Mouse (Mus musculus) left cerebral cortex, adult 8-10 months (tissue): ENCODE data around the gene Phf12. TPM values are rescaled to one million over a fixed set of nuclear protein-coding genes. Genes with fewer than 3 reads are reported as not detected.

Source experiments
- DNase-seq, 2 experiments: peaks; one replicate each; pipeline ENCODE4 v3.0.0; 2022; ENCODE audit warnings: low spot score in 2 of 2
- total RNA-seq, 4 experiments: library from RNA; stranded (reverse); gene quantifications; 2 replicates each; pipeline ENCODE4 v1.2.4; 2022

The Phf12 gene
- 10 to 100 TPM; 51.9 to 59.2 (median 56.2) TPM for total RNA-seq

DNA sequence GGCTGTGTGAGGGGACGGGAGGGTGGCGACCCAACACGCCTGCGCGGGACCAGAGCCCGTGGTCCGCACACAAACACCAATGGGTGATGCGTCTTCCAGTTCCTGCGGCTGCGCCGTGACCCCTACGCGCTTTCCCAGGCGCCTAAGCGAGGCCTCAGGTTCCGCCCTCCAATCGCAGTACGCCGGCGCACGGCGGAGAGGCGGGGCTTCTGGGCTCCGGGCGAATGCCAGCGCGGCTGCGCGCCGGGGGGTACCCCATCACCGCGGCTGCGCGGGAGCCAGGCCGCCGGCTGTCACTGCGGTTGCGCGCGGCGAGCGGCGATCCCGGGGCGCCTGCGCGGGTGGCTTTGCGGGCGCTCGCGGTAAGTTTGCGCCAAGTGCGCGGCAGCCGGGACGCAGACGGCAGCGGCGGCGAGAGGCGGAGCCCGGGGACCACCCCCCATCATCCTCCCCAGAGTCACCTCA, at the start of gene Phf12:
Gene Phf12, plus strand, starts transcription at position 314 of the 465 bp plus-strand sequence.
- DNase-seq = peak; percentile 98 to 100

DNA sequence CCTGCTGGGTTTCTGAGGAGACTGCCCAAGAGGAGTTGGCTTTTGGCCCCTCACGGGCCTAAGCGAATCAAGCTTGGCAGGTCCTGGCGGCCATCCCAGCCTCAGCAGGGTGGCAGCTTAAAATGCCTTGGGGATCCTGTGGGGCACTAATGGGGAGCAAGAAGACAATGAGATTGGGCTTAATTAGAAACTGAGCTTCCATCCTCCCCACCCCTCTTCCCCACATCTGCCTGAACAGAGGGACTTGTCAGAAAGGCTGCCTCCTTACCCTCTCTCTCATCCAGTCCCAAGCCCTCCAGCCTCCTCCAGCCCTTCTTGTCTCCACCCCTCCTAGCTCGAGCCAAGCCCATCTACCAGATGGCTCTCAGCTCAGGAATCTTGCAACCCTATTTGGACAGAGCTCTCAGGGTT, 48.4 kb upstream of the Phf12 start:
- no peak for DNase-seq

DNA sequence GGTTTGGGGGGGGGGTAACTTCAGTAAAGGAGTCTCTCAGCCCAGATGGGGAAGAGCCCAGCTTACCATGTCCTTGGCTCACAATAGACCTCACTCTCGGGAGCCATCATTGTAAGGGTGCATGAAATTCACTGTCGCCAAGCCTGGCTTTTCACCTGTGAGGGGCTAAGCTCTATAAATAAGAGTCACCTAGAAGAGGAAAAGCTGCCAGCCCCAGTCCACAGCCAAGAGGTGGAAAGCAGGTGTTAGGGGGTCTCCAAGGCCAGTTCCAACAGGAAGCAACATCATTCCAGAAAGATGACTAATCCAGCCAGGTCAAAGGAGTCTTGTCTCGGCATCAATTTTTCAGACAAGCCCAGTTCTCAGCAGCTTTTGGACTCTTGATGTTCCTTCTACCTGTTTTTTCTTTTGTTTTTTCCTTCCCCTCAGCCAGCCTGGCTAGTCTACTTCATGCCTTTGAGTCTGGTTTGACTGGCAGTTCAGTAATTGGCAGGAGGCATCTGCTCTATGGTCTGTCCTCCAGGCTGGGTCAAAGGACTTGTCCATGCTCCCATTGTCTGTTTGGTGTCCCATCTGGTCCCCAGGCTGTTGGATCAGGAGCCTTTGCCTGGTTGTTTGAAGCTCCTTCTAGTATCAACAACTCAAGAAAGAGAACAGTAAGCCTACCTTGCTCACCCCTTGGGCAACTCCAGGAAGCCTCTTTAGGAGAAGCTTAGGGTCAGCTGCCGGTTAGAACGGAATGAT, 47.8 kb upstream of the Phf12 start:
- DNase-seq = no peak

DNA sequence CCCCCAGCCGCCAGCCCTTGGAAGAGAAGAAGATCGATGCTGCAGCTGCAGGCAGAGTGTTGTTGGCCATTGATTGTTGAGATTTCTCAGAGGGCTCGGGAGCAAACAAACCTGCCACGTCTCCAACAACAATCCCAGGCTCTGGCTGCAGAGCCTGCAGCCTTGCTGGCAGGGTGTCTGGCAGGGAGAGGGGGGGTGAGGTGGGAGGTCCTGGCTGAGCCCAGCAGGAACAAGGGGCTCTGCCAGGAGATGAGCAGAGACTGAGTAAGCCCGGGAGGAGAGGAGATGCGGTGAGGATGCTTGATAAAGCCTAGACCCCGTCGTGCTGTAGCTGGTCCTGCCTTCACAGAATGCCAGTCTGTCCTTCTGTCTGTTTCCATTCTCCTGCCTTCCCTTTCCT, 45.7 kb upstream of the Phf12 start:
- no peak for DNase-seq

DNA sequence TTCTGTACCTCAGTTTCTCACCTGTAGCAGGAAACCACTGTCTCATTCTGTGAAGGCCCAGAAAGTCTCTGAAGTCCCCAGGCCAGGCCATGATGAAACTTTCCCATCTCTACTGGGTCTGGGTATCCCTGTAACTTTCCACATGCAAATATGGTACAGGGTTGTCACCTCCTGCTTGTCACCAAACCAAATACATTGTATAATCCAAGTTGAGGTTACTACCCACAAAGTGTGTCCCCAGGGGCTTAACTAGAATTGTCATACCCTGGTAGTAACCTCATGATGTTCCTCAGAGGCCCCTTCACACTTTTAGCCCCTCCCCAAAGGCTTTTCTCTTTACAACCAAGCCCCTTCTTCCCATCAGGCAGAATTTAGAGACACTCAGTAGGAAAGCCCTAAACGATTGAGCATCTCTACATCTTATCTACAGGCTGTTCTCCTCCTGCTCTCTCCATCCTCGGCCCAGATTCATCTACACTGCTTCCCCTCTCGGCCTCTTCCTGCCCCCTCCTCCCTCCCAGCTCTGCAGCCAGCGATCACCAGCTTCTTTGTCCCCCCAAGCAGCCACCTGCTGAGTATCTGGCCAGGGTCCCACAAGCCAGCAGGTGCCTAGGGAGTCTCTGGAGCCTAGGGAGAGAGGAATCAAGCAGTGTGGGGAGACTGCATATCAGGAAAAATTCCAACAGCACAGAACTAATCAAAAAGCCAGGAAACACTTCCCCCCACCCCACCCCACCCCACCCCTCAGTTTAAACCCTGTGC, 44.7 kb upstream of the Phf12 start:
- no peak for DNase-seq

DNA sequence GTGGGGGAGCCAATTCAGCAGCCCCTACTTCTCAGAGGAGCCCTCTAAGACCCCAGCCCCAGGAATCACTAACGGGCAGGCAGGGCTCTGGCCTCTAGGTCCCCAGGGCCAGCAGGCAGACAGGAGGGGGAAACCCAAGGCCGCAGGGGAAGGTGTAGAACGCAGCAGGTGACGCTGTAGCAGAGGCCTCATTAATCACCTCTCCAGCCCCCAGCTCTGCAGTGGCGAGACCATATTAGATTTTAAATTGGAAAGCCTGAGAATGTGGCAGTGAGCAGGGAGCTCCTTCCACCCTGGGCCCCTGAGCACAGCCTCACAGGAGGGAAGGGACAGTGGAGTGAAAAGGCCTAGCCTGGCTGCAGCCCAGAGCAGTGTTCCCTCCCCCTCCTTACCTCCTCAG, 40.3 kb upstream of the Phf12 start:
- DNase-seq = no peak

DNA sequence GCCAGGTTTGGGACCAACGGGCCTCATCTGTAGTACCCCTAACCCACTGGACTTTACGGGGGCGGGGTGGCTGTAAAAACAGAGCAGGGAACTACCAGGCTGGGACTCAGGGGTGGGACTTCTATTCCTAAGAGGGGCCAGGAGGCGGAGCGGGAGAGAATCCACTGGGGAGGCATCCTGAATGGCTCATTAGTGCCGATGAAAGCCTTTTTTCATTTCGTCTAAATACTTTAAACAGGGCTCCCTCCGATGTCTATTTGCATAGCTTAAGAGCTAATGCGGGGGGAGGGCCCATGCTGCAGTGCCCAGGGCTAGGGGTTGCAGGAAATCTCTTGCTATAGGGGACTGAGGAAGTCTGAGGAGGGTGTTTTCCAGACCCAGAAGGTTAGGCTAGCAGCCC, 34.7 kb upstream of the Phf12 start:
- DNase-seq = no peak

DNA sequence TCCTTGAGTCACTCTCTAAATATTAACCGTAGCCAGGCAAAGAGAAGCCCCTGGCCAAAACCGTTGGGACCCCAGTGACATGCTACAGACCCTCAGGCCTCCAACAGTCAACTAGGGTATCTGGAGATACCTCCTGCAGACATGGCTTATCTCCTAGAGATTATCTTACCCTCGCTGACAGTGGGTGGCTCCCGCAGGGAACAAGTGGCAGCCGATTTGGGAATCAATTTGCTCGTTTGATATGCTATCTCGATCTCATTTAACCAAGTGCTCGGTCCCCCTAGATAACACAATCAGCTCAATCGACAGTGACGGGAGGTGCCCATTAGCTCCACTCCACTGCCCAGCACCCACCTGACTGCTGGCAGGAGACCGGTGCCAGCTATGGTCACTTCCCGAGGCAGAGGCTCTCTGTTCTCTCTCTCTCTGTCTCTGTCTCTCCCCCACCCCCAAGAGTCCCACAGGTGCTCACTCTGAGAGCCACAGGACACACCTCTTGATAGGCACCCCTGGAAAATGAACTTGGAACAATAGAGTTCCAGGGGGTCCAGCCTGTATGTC, 32.3 kb upstream of the Phf12 start:
- no peak for DNase-seq

DNA sequence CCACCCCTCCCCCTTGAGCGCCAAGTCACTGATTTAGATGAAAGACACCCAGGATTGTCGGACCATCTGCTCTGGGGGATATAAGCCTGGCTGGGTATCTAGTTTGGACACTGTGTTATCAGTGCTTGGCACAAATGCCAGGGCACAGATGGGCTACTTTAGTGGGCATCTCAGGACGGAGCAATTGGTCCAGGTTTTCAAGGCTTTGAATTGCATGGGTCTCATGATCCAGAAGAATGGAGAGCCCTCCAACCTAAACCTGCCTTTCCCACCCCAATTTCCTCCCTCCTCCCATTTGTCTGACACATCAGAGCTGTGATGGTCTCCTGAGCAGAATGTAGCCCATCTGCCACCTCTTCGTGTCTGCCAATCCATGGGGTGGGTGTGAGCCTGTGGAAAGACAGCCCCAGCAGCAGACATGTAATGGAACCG, 31.7 kb upstream of the Phf12 start:
- DNase-seq = peak in 1 of 2 experiments; percentile 71

DNA sequence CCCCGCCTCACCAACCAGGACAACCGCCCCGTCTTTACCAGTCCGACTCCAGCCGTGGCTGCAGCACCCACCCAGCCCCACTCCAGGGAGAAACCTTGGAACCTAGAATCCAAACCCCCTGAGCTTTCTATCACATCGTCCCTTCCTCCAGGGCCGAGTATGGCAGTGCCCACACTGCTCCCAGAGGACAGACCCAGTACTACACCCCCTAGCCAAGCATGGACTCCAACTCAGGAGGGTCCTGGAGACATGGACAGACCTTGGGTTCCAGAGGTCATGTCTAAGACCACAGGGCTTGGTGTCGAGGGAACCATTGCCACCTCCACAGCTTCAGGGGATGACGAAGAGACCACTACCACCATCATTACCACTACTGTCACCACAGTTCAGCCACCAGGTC, 28.9 kb upstream of the Phf12 start:
- no peak for DNase-seq

DNA sequence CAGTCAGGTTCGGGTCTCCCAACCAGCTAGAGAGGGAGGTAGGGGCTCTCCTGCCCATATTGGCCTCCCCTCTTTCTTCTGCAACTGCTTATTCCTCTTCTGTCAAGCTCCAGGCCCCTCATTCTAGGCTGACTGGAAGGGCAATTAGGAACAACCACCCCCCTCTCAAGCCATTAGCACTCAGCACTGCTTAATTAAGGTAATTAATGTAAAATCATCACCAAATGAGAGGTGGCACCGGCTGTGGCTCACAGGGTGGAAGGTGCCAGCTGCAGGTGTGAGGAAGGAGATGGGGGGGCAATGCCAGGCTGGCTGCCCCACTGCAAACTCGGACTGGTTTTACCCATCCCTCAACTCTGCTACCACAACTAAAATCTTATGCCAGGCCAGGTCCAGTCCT, 26.1 kb upstream of the Phf12 start:
- no peak for DNase-seq

DNA sequence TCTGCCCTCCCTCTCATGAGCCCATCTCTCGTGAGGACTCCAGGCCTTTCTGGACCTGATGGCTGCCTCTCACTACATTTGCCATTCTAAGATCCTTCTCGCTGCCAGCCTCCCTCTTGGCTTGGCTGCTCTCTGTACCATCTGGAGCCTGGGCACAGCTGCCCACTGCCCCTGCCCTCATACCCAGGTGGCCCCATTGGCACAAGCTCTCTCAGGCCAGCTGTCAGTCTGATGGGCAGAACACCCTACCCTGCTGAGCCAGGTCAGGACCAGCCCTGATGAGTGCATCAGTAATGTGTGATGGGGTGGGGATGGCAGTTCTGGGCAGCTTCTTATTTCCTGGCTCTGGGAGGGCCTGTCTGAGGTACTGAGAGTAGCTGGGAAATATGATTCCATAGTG, 24.3 kb upstream of the Phf12 start:
- DNase-seq = no peak

DNA sequence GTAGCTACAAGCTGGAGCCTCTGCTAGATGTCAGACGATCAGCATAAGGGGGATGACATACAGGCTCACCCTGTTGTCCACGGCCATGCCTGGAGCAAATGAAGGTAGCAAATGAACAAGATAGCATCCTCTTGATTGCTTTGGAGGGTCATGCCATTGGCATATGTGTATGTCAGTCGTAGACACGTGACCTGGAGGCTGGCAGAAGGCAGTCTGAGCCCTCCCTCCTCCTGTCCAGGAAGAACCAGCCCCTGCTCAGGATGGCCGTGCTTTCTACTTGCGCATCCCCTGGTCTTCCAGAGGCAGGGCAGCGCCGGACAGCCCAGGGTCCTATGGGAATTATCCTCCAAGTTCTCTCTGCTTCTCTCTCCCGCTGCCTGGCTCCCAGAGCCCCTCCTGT, 23.6 kb upstream of the Phf12 start:
- DNase-seq = no peak

DNA sequence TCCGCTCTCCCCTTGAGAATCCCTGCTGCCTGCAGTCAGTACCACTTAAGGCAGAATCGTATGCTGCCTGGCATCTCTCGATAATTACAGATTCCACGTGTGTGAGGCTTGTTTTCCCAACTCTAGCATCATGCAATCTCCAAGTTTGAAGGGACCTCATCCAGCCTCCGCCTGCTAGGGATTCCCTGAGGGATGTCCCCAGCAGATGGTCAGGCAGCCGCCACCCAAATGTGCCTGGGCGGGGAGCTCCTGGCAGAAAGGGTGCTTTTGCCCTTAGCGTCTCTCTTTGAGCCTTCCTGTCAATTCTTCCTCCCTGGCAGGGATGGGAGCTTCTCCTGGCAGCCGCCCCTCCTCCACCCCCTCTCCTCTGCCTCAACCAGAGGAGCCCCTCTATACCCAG, 22.4 kb upstream of the Phf12 start:
- peak; percentile 51 to 73 for DNase-seq

DNA sequence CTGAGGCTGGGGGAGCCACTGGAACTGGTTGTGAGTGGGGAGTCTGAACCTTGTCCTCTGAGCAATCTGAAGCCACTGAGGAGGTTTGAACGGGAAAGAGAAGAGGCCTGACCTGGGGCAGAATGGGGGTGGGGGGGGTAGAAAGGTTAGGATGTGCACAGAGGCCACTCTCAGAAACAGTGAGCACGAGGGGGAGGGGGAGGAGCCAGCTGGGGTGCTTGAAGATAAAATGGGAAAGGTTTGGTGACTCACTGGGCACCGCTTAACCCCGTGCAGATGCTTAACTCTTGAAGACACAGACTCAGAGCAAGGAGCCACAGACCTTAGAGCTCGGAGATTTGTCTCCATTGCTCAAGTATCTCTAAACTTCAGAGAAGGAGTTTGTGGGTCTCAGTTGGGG, 21.7 kb upstream of the Phf12 start:
- no peak for DNase-seq

DNA sequence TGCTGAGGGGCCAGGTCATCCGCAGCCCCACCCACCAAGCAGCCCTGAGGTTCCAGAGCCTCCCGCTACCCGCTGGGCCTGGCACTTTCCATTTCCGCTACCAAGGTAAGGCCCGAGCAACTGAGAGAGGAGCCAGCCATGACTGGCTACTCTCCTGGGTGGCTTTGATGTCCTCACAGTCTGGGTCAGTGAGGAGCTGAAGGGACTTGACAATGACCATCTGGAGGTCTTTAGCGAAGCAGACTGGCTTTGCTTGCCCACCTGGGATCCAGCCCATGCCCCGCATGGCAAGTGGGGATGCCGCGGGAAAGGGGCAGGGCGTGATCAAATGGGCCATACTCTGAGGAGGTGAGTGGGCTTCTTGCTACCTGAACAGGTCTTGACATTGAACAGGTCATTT, 19.6 kb upstream of the Phf12 start:
- DNase-seq = no peak

DNA sequence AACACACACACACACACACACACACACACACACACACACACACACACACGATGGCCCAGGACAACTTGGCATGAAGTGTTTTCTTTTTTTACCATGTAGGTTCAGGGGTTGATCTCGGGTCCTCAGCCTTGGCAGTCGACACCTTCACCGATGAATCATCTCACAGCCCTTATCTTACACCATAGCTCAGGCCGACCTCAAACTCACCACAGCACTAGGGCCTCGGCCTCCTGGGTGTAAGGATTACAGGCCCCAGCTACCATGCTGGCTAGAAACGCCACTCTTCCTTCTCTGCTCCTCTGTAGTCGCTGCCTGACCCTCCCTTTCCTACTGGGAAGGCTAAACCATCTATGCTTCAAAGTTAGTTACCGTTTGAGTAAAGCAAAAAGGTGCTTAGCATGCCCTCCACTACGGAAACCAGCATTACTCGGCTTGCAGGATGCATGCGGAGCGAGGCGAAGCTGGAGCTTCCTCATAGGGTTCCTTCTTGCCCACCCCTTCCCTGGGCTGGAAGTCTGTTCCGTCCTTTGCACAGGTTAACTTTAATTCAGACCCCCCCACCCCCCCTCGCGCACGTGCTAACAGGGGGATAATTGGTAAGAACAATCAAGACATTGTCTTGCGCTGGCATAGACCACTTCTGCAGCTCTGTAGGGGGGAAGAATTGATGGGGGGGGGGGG, 18.0 kb upstream of the Phf12 start:
- DNase-seq = no peak

DNA sequence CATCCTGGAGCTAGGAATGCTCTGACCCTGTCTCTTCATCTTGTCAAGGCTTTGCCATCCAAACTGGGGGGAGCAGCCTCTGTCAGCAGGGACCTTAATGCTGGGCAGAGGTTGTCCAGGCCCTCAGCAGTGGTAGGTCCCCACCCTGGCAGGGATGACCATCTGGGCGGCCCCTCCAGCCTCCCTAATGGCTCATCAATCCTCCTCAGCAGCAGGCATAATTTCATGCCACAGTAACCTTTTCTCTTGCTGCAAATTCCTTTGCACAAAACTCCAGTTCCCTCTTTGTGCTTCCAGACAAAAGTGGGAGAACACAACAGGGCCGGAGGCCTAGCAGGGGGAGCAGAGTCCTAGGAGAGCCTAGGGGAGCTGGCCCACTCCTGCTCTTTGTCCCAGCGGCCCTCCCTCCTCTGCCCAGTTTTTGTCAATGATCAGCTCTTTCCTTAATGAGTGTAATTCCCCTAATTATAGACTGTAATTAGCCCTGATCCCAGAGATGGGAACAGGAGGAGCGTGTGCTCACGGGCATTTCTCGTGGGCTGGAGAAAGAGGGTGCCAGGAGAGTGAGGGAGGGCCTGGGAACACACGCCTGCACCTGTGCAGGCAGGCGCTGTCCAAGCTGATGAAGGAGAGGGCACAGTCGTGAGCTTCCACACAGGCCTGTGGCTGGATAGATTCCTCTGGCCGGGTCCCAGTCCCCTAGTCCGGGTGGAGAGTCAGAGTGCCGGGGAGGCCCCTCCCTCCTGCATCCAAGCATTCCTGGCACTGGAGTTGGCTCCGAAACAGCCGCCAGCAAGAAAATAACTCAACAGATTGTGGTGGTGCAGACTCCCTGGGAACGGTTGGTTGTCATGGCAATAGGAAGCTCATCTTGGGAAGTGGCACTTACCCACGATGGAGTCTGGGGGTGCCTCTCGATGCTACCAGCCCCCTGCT, 17.2 kb upstream of the Phf12 start:
- peak; percentile 60 to 89 for DNase-seq

DNA sequence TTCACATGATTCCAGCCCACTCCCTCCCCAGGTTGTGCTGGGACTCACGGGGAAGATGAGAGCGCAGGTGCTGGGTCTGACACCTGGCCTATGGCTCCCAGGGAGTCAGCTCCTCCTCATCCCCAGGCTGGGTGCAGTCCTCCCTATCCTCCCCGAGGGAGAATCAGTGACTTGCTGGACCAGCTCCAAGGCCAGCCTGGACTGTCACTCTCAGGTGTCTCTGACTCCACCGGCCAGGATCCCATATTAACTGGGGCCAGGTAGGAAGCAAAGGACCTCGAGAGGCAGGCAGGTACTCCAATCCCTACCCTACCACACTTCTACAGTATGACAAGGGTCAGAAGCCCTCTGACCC, 16.5 kb upstream of the Phf12 start:
- no peak for DNase-seq

DNA sequence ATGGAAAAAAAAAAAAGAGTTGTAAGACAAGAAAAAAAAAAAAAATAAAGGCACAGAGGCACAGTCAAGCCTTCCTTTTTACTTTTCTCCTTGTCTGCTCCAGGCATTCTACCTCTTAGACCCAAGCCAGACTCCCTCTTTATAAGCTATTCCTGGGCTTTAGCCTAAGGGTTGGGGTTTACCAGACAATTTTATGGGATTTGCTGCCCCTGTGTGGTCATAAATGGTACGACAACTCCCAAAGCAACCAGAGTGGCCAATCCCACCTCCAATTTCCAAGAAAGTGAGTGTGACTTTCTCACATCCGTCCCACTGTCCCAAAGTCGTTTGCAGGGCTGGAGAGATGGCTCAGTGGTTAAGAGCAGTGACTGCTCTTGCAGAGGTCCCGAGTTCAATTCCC, 15.4 kb upstream of the Phf12 start:
- DNase-seq = peak in 1 of 2 experiments; percentile 82

DNA sequence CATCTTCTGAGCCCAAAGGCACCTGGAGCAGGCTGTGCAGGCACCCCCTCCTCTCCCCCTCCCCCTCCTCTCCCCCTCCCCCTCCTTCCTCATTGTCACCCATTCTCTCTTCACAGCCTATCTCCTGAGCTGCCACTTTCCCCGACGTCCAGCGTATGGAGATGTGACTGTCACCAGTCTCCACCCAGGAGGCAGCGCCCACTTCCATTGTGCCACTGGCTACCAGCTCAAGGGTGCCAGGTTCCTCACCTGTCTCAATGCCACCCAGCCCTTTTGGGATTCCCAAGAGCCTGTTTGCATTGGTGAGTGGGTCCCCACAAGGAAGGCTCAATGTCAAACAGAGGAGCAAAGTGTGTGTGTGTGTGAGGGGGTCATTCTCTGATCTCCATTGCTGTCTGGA, 13.8 kb upstream of the Phf12 start:
- no peak for DNase-seq
